Mouse (Mus musculus): Measurements from ENCODE around the gene Zbtb44.

GRCm38 (mm10) chr9:31086754-31087145 lies 56.3 kb downstream of the Zbtb44 start:
- TF ChIP-seq EP300 (IDR thresholded peaks at IDR 0.05) (no peak), CTCF (IDR thresholded peaks at IDR 0.05) (no peak)

All from lung, postnatal 0 days (tissue).